Mouse (Mus musculus): ENCODE results near the gene Capn5.

- no peak for TF ChIP-seq POLR2A (IDR thresholded peaks at IDR 0.05; ENCODE audit: control insufficient read depth, extremely low read depth, insufficient read depth, low read length, poor library complexity)
- no peak for TF ChIP-seq CTCF (IDR thresholded peaks at IDR 0.05; ENCODE audit: borderline replicate concordance, control insufficient read depth, extremely low read depth, insufficient read depth, low read length, poor library complexity)
Measured at GRCm38 (mm10) chr7:98108636-98109430, 69.2 kb downstream of the Capn5 start.
